Mouse (Mus musculus) G1E (cell line): ENCODE measurements around the gene Skp2.

Source experiments
- CTCF ChIP-seq: IDR thresholded peaks from 2 replicates; pipeline ENCODE4 v1.5.1; 2012; ENCODE audit warnings: low read depth, low read length, inconsistent platforms, mixed read lengths
- GATA1 ChIP-seq: IDR thresholded peaks from 2 replicates; pipeline ENCODE4 v1.6.1; 2012; ENCODE audit warnings: borderline replicate concordance, low read length, inconsistent platforms, mixed read lengths

DNA sequence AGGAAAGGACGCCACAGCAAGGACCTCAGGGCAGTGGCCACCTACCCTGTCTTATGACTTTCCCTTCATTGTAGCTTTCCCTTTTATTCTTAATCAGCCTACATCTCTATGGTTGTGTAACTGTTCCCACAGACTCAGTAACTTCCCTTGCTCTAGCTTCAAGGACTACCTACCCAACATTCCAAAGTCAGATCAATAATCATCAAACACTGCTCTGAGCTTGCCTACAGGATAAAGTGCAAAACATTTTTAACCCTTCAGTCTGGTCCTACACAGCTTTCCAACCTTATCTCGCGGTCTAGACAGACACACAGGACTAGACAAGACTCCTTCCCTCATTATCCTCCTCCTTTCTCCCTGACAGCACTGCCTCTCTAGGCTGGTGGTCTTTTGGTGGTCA lies 84.9 kb downstream of the Skp2 start:
- TF ChIP-seq GATA1 (no peak), CTCF (no peak)
